Mouse (Mus musculus) stomach, postnatal 0 days (tissue): ENCODE results near the gene Zscan20. TPM values are rescaled to one million over a fixed set of nuclear protein-coding genes. Genes with fewer than 3 reads are reported as not detected.
"Not testable (repeated sequence)": the region's sequence is repeated elsewhere in the genome, so short reads cannot be mapped to it uniquely, and the experiment has no call there.

Source experiments
- ATAC-seq: fragments of 200-750 bp; cut with Nextera tagmentation; 2 replicates; pipeline ENCODE4 v1.8.0; 2017; ENCODE audit not compliant: low FRiP score, low TSS enrichment
- DNase-seq: peaks from one replicate; pipeline ENCODE4 v3.0.0-alpha.2; 2016; ENCODE audit warnings: low spot score
- H3K27ac ChIP-seq: fragments of 300-500 bp; sonication (generic); replicated peaks from 2 replicates; pipeline ENCODE4 v1.5.1; 2014; ENCODE audit warnings: mild to moderate bottlenecking, control low read depth
- H3K27me3 ChIP-seq: fragments of 300-500 bp; sonication (generic); 2 replicates; pipeline ENCODE4 v1.6.1; 2014; ENCODE audit warnings: low read length; ENCODE audit not compliant: control insufficient read depth, insufficient read depth
- H3K36me3 ChIP-seq: fragments of 300-500 bp; sonication (generic); 2 replicates; pipeline ENCODE4 v1.6.1; 2014; ENCODE audit warnings: low read length, mixed read lengths; ENCODE audit not compliant: control insufficient read depth, insufficient read depth
- H3K4me1 ChIP-seq: fragments of 300-500 bp; sonication (generic); replicated peaks from 2 replicates; pipeline ENCODE4 v1.6.1; 2014; ENCODE audit warnings: antibody characterized with exemption; ENCODE audit not compliant: control insufficient read depth, insufficient read depth
- H3K4me2 ChIP-seq: fragments of 300-500 bp; sonication (generic); replicated peaks from 2 replicates; pipeline ENCODE4 v1.6.1; 2014; ENCODE audit warnings: low read depth, mild to moderate bottlenecking, control low read depth, moderate library complexity
- H3K4me3 ChIP-seq: fragments of 300-500 bp; sonication (generic); 2 replicates; pipeline ENCODE4 v1.5.1; 2014; ENCODE audit warnings: low read depth, low read length, control low read depth
- H3K9ac ChIP-seq: fragments of 300-500 bp; sonication (generic); 2 replicates; pipeline ENCODE4 v1.6.1; 2014; ENCODE audit warnings: mild to moderate bottlenecking, low read length, control low read depth, mixed read lengths
- H3K9me3 ChIP-seq: fragments of 300-500 bp; sonication (generic); 2 replicates; pipeline ENCODE4 v1.6.1; 2016; ENCODE audit warnings: low read length; ENCODE audit not compliant: control insufficient read depth
- CTCF ChIP-seq: IDR thresholded peaks from 2 replicates; pipeline ENCODE4 v1.5.1; 2016; ENCODE audit warnings: antibody characterized with exemption, low read depth, mild to moderate bottlenecking, moderate library complexity
- EP300 ChIP-seq: optimal IDR thresholded peaks from 2 replicates; pipeline ENCODE3; 2016; ENCODE audit warnings: antibody characterized with exemption
- WGBS: fragments of 180-500 bp; shearing (Covaris S2); extraction: QIAGEN DNeasy Blood & Tissue Kit; methylation state at CpG from one replicate; pipeline ENCODE4 v1.1.7; 2014; 5-methylcytosine and 5-hydroxymethylcytosine counted together
- polyA plus RNA-seq: library from polyadenylated mRNA; unstranded; fragments of >200 nt; fragmentation: Nextera tagmentation; extraction: Ambion mirVana; gene quantifications from 2 replicates; pipeline ENCODE4 v1.2.1, GENCODE M21; 2015

Gene Zscan20
- polyA plus RNA-seq, 1 experiment from 2014 or later: 0.98 TPM

DNA sequence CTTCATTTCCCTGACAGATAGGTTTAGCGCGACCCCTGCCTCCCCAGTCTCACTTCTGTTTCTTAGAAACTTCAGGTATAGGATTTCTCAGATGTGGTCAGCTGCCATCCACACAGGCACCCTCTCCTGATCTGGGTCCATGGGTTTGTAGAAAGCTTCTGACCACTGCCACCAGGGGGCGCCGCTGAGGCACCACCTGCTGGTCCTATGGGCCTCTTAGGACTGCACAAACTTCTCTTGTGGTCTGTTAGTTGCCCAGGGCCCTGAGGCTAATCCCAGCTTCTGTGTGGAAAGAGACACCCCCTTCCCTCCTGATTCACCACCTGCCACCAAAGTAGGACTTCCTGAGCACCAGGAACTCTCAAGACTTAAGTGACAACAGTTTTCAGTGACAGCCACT is 30.7 kb downstream of the Zscan20 start:
- WGBS: 57% methylated on average over 4 of the region's 4 CpGs

DNA sequence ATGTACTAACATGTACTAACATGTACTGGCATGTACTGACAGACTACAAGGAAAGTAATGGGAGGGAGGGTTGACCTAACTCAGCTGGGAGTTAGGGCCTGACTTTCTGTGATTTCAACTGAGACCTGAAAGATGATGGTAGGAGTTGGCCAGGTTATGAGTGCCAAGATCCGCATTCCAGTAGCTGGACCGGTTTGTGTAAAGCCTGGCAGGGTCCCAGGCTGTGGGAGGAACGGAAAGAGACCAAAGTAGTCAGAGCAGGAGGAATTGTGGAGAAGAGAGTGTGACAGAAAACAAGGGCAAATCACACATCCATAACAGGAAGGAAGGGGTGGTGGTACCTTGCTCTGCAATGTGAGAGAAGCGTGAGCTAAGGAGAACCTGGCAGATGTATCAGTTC is 34.1 kb downstream of the Zscan20 start:
- Histone ChIP-seq H3K4me1 (no peaks in the 10 kb centered on the region), H3K9ac (no peak overlapping the region), H3K27me3 (no peaks in the 10 kb centered on the region), H3K4me3 (no peak overlapping the region), H3K36me3 (no peaks in the 10 kb centered on the region), H3K9me3 (no peaks in the 10 kb centered on the region), H3K4me2 (no peak overlapping the region), H3K27ac (no peak overlapping the region)
- DNase-seq (no peak), ATAC-seq (no peak)
- 63% methylated on average over 4 of the region's 4 CpGs for WGBS
- TF ChIP-seq CTCF (no peak), EP300 (no peak)

More for the DNA sequence above, 30.7 kb downstream of the Zscan20 start:
- no peak overlapping the region for H3K9ac ChIP-seq
- TF ChIP-seq EP300: no peak
- TF ChIP-seq CTCF: peak; percentile 68
- no peaks in the 10 kb centered on the region for H3K9me3 ChIP-seq
- H3K27ac ChIP-seq: no peak overlapping the region
- H3K4me3 ChIP-seq: no peak overlapping the region
- H3K36me3 ChIP-seq: peaks cover under 1% of the 10 kb centered on the region; the same call in 1 of the 2 replicates
- no peaks in the 10 kb centered on the region for H3K27me3 ChIP-seq
- DNase-seq (peak; percentile 48), ATAC-seq (no peak)
- no peak overlapping the region for H3K4me2 ChIP-seq
- H3K4me1 ChIP-seq: no peaks in the 10 kb centered on the region

DNA sequence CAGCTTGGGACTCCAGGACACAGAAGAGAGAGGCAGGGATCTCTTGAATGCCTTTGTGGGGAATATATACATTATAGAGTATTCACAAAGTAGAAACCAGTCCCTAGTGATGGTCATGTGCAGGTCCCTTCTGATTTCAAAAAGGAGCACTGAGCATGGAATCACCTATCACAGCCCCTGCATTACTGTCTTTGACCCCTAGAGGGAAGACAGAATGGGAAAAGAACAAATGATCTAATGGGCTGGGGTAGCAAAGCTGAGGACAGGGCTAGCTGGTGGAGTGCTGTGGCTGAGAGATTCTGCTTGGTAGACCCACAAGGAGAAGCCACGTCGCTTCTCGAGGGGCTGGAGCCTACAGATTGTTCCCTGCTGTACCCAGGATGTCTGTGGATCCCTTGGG is 49.6 kb downstream of the Zscan20 start:
- H3K4me3 ChIP-seq: no peak overlapping the region
- TF ChIP-seq EP300 (no peak), CTCF (peak; percentile 48)
- DNase-seq (no peak), ATAC-seq (no peak)
- H3K36me3 ChIP-seq: no peaks in the 10 kb centered on the region
- H3K4me2 ChIP-seq: no peak overlapping the region
- no peak overlapping the region for H3K9ac ChIP-seq
- H3K27me3 ChIP-seq: no peaks in the 10 kb centered on the region
- H3K9me3 ChIP-seq: no peaks in the 10 kb centered on the region
- no peak overlapping the region for H3K27ac ChIP-seq
- H3K4me1 ChIP-seq: no peaks in the 10 kb centered on the region
- WGBS: 84% methylated on average over 3 of the region's 3 CpGs

DNA sequence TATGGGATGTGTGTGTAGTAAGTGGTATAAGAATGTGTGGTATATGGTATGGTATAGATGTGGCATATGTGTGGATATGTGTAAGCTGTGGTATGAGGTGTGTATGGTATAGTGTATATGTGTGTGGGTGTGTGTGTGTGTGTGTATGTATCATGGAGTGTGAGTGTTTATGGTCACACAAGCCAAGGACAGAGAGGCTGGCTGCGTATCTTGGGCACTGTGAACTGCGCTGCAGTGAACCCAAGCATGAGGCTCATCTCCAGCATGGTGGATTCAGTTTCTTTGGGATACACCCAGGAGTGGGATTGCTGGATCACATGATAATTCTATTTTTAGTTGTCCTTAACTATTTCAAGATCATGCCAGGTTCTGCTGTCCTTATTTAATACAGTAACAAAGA is 55.7 kb downstream of the Zscan20 start:
- Histone ChIP-seq H3K9me3 (no peaks in the 10 kb centered on the region), H3K4me3 (no peak overlapping the region), H3K27me3 (no peaks in the 10 kb centered on the region), H3K4me2 (no peak overlapping the region), H3K27ac (no peak overlapping the region), H3K36me3 (no peaks in the 10 kb centered on the region), H3K4me1 (no peaks in the 10 kb centered on the region), H3K9ac (no peak overlapping the region)
- no peak for ATAC-seq
- TF ChIP-seq CTCF (no peak), EP300 (no peak)
- no peak for DNase-seq
- 83% methylated on average over 2 of the region's 2 CpGs for WGBS

DNA sequence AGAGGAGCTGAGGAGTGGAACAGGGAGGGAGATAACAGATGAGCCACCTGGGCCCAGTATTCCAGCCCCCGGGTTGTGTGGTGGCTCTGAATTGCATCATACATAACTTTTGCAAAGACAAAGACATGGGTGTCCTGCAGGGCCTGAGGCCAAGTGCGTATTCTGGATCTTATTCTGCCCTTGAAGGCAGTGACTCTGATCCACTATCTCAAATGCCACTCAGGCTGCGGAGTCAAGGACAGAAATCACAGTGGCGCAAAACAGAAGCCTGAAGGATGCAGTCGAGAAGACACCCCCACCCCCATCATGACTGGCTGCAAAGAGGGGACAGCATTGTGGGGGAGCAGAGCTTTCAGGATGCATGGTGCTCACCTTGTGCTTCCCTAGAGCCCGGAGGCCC is 59.1 kb downstream of the Zscan20 start:
- DNase-seq (no peak), ATAC-seq (no peak)
- H3K9me3 ChIP-seq: no peaks in the 10 kb centered on the region
- no peak overlapping the region for H3K4me2 ChIP-seq
- no peak overlapping the region for H3K9ac ChIP-seq
- no peaks in the 10 kb centered on the region for H3K36me3 ChIP-seq
- H3K4me1 ChIP-seq: no peaks in the 10 kb centered on the region
- TF ChIP-seq EP300 (no peak), CTCF (no peak)
- H3K27ac ChIP-seq: no peak overlapping the region
- H3K27me3 ChIP-seq: no peaks in the 10 kb centered on the region
- no peak overlapping the region for H3K4me3 ChIP-seq
- 84% methylated on average over 6 of the region's 6 CpGs for WGBS

DNA sequence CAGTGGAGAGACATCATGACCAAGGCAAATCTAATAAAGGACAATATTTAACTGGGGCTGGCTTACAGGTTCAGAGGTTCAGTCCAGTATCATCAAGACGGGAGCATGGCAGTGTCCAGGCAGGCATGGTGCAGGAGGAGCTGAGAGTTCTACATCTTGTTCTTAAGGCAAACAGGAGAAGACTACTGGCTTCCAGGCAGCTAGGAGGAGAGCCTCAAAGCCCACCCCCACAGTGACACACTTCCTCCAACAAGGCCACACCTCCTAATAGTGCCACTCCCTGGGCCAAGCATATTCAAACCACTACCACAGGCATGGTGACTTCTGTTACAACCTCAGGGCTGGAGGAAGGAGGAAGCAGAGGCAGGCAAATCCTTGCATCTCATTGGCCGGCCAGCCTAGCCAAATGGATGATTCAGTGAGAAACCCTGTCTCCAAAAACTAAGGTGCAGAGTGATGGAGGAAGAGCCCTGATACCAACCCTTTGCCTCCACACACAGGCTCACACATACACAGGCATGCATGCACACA is 65.9 kb downstream of the Zscan20 start:
- H3K9ac ChIP-seq: not testable (repeated sequence)

More for the DNA sequence above, 65.9 kb downstream of the Zscan20 start:
- H3K27ac ChIP-seq, H3K36me3 ChIP-seq, H3K4me3 ChIP-seq, ATAC-seq, DNase-seq, H3K4me1 ChIP-seq, H3K4me2 ChIP-seq, H3K27me3 ChIP-seq, H3K9me3 ChIP-seq: not testable (repeated sequence)
- 54% methylated on average over 2 of the region's 2 CpGs for WGBS
